ENCODE assay signal across 8 mouse cellular contexts in the genomic region with DNA sequence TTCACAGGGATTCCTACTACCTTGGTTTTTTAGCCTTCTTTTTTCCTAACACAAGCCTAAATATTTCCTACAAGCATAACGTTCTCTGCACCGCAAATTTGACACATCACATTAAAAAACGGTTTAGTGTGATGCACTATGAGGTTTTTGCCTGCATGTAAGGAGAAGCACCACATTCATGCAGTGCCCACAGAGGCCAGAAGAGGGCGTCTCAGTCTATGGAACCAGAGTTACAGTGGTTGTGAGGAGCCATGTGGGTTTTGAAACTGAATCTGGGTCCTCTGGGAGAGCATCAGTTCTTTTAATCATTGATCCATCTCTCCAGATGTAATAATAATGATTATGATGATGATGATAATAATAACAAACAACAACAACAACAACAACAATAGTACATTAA. TPM values are rescaled to one million over a fixed set of nuclear protein-coding genes. Genes with fewer than 3 reads are reported as not detected.
DNase-seq lines count a peak whose midpoint lies in the region; ATAC-seq lines count a peak whose summit lies in the region.

No protein-coding gene starts in this region.

- ATAC-seq in megakaryocyte progenitor cell, adult 5-6 weeks (replicated peaks; ENCODE audit: poor library complexity): peak; percentile 82
- ATAC-seq in erythroid progenitor cell, adult 5-6 weeks (replicated peaks; ENCODE audit: low FRiP score, poor library complexity, severe bottlenecking): no peak

- DNase-seq in cerebellum, postnatal 14 days: peak; percentile 4 to 33
- DNase-seq in cerebellum, adult 8-10 months: no peak
- DNase-seq in lung, postnatal 14 days: peak; percentile 3
- no peak for DNase-seq in lung, postnatal 10 days
- DNase-seq in ZHBTc4 (ENCODE audit: low read depth, low spot score): peak; percentile 79
- no peak for DNase-seq in cerebellum, adult 9-11 months

RNA-seq across cellular contexts. Expression of a gene that starts 1.2 kb away (rescaled TPM):
- not detected in 2 replicates for total RNA-seq in megakaryocyte progenitor cell, adult 5-6 weeks (2015)
- not detected in 2 replicates for total RNA-seq in megakaryocyte progenitor cell, adult 5-6 weeks (2017)
- not detected in 2 replicates for total RNA-seq in erythroid progenitor cell, adult 5-6 weeks (2015; ENCODE audit: low replicate concordance)
- not detected in 2 replicates for total RNA-seq in erythroid progenitor cell, adult 5-6 weeks (2017; ENCODE audit: low replicate concordance)

RNA-seq across cellular contexts. Expression of a gene that starts 9.1 kb away (rescaled TPM):
- total RNA-seq in megakaryocyte progenitor cell, adult 5-6 weeks (2015): not detected in 2 replicates
- total RNA-seq in megakaryocyte progenitor cell, adult 5-6 weeks (2017): not detected in 2 replicates
- total RNA-seq in erythroid progenitor cell, adult 5-6 weeks (2015; ENCODE audit: low replicate concordance): not detected in 2 replicates
- not detected in 2 replicates for total RNA-seq in erythroid progenitor cell, adult 5-6 weeks (2017; ENCODE audit: low replicate concordance)

RNA-seq across cellular contexts. Expression of a gene that starts 42.0 kb away (rescaled TPM):
- 72.3 and 79.9 TPM in 2 replicates for total RNA-seq in megakaryocyte progenitor cell, adult 5-6 weeks (2015)
- 47.7 and 51.2 TPM in 2 replicates for total RNA-seq in megakaryocyte progenitor cell, adult 5-6 weeks (2017)
- total RNA-seq in erythroid progenitor cell, adult 5-6 weeks (2015; ENCODE audit: low replicate concordance): 54.9 and 76.0 TPM in 2 replicates
- total RNA-seq in erythroid progenitor cell, adult 5-6 weeks (2017; ENCODE audit: low replicate concordance): 17.3 and 34.7 TPM in 2 replicates

RNA-seq across cellular contexts. Expression of a gene that starts 42.2 kb away (rescaled TPM):
- total RNA-seq in megakaryocyte progenitor cell, adult 5-6 weeks (2015): not detected in 2 replicates
- total RNA-seq in megakaryocyte progenitor cell, adult 5-6 weeks (2017): not detected in 2 replicates
- total RNA-seq in erythroid progenitor cell, adult 5-6 weeks (2015; ENCODE audit: low replicate concordance): not detected in 2 replicates
- total RNA-seq in erythroid progenitor cell, adult 5-6 weeks (2017; ENCODE audit: low replicate concordance): not detected in 2 replicates

Comparison
In these comparisons a context has a peak if more than half of its experiments do, and no peak if none do; other contexts are left out.
1. DNase-seq: peak in cerebellum, postnatal 14 days (2 of 2), lung, postnatal 14 days (single experiment) and ZHBTc4 (single experiment); none in cerebellum, adult 8-10 months (single experiment), lung, postnatal 10 days (single experiment) and cerebellum, adult 9-11 months (single experiment).